Mouse (Mus musculus) midbrain, embryonic 10.5 days (tissue): ENCODE results near the gene St3gal3. TPM values are rescaled to one million over a fixed set of nuclear protein-coding genes. Genes with fewer than 3 reads are reported as not detected.

ENCODE experiments used
- DNase-seq: peaks from one replicate; pipeline ENCODE4 v3.0.0-alpha.2; 2017; ENCODE audit warnings: low spot score
- H3K27ac ChIP-seq: fragments of 300-500 bp; sonication (generic); replicated peaks from 2 replicates; pipeline ENCODE4 v1.5.1; 2016; ENCODE audit warnings: mild to moderate bottlenecking
- H3K27me3 ChIP-seq: fragments of 300-500 bp; sonication (generic); 2 replicates; pipeline ENCODE4 v1.6.1; 2016; ENCODE audit warnings: low read depth, mild to moderate bottlenecking; ENCODE audit not compliant: poor library complexity, severe bottlenecking
- H3K36me3 ChIP-seq: fragments of 300-500 bp; sonication (generic); 2 replicates; pipeline ENCODE4 v1.6.1; 2016; ENCODE audit warnings: mild to moderate bottlenecking, moderate library complexity
- H3K4me1 ChIP-seq: fragments of 300-500 bp; sonication (generic); 2 replicates; pipeline ENCODE4 v1.6.1; 2016
- H3K4me3 ChIP-seq: fragments of 300-500 bp; sonication (generic); 2 replicates; pipeline ENCODE4 v1.5.1; 2016; ENCODE audit warnings: mild to moderate bottlenecking, moderate library complexity
- H3K9me3 ChIP-seq: fragments of 300-500 bp; sonication (generic); replicated peaks from 2 replicates; pipeline ENCODE4 v1.6.1; 2016; ENCODE audit warnings: mild to moderate bottlenecking
- WGBS: fragments of 180-500 bp; shearing (Covaris S2); methylation state at CpG from one replicate; pipeline ENCODE4 v1.1.7; 2016; 5-methylcytosine and 5-hydroxymethylcytosine counted together
- polyA plus RNA-seq: library from polyadenylated mRNA; unstranded; fragments of >200 nt; fragmentation: Nextera tagmentation; extraction: Ambion mirVana; gene quantifications from 2 replicates; pipeline ENCODE4 v1.2.1, GENCODE M21; 2016

The St3gal3 gene
- polyA plus RNA-seq, 1 experiment from 2014 or later: 7.3 TPM

DNA sequence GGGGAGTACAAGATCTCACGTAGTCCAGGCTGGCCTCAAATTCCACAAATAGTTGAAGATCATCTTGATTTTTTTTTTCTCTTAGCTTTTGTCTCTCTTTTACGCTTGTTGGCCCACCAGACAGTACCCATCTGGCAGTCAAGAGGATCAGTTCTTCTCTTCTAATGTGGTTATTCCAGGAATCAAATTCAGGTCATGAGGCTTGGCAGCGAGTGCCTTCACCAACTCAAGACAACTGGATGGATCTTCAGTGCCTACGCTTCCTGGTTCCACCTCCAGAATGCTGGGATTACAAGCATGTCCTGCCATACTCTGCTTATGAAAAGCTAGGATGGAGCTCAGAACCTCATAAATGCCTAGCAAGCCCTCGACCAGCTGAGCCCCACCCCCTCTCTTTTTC is 3.4 kb downstream of the St3gal3 start:
- Histone ChIP-seq H3K4me3 (no peak overlapping the region), H3K9me3 (no peaks in the 10 kb centered on the region), H3K27me3 (no peaks in the 10 kb centered on the region), H3K27ac (no peak overlapping the region), H3K36me3 (peaks cover 6% of the 10 kb centered on the region), H3K4me1 (peaks cover 22% of the 10 kb centered on the region)
- DNase-seq: no peak
- WGBS: 92% methylated on average over 5 of the region's 5 CpGs

DNA sequence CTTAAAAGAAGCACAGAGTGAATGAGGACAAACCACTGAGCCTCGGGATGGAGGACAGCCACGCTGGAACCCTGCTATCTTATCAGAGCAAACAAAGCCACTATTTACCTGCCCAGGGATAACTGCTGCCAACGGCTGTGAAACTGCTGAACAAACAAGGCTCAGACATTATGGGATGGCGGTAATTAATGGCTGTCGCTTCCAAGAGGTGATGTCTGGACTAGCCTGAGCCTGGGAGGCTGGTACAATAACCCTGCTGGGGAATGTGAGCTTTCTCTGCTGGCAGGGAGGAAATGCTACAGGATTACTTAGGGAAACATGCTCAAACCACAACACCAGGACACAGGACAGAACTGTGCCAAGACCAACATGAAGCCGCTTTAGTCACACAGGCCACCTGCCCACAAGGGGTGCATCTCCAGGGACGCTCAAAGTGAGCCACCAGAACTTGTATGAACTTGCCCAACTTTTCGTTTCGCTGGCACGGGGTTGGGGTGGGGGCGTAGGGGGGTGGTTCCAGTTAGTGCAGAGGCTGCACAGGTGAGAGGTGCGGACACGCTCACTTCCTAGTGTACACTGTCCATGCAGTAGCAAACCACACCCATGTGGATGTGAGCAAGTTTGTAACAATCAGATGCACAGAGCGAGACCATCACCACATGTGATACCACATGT is 11.5 kb downstream of the St3gal3 start:
- no peaks in the 10 kb centered on the region for H3K27me3 ChIP-seq
- no peaks in the 10 kb centered on the region for H3K9me3 ChIP-seq
- no peak overlapping the region for H3K27ac ChIP-seq
- WGBS: 90% methylated on average over 14 of the region's 14 CpGs
- H3K36me3 ChIP-seq: peaks cover 5% of the 10 kb centered on the region; the same call in 1 of the 2 replicates
- no peak overlapping the region for H3K4me3 ChIP-seq
- DNase-seq: no peak
- H3K4me1 ChIP-seq: no peaks in the 10 kb centered on the region

DNA sequence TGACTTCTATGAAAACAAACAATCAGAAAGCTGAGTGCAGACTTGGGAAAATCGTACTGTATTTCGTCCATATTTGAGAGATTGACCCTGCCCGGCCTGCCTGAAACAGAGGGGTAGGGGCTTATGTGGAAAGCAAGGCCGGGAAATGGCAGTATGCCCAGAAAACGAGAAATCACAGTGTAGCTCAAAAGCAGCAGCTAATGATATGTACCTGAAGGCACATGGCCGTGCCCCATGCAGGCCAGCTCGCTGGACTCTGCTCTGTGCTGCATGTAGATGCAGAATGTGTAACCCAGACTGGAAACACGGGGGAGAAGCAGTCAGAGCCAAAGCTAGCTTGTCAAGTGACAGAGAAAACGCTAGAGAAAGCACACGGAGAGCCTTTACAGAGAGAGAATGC is 12.6 kb downstream of the St3gal3 start:
- 90% methylated on average over 10 of the region's 10 CpGs for WGBS
- Histone ChIP-seq H3K4me1 (no peaks in the 10 kb centered on the region), H3K36me3 (peaks cover 13% of the 10 kb centered on the region; the same call in 1 of the 2 replicates), H3K4me3 (no peak overlapping the region), H3K27me3 (no peaks in the 10 kb centered on the region), H3K9me3 (no peaks in the 10 kb centered on the region), H3K27ac (no peak overlapping the region)
- no peak for DNase-seq

DNA sequence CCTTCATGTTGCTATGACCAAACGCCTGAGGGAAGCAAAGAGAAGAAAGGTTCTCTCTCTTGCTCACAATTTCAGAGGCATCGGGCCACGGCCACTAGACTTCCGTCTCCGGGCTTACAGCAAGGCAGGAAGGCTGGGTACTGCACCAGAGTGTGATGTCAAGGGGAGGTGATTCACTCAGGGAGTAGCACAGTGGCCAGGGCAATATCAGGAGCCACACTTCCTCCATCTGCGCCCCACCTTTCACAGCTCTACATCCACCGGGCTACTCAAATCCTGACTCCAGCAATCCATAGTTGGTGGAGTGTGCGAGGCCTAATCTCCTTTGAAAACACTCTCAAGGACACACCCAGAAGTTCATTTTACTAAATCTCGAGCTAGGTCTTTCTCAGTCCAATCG is 17.1 kb downstream of the St3gal3 start:
- WGBS: 95% methylated on average over 10 of the region's 10 CpGs
- Histone ChIP-seq H3K9me3 (no peaks in the 10 kb centered on the region), H3K36me3 (peaks cover 18% of the 10 kb centered on the region; the same call in 1 of the 2 replicates), H3K4me1 (no peaks in the 10 kb centered on the region), H3K4me3 (no peak overlapping the region), H3K27me3 (no peaks in the 10 kb centered on the region), H3K27ac (no peak overlapping the region)
- no peak for DNase-seq

DNA sequence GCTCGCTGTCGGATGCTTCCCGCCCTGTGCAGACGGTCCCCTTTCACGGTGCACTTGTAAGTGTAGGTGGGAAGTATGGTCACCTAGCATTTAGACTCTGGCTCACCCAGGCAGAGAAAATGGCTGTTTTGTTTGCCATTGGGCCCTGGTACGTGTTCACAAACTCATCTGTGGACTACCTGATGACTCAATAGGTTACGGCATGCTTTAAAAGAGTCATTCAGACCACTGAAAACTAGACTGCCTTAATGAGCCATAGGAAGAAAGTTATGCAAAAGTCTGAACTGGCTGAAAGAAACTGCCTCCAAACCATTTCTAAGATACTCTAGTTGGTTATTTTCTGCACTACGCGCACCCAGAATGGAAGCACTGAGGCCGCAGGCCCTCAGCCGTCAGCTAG is 18.6 kb downstream of the St3gal3 start:
- WGBS: 93% methylated on average over 11 of the region's 11 CpGs
- H3K36me3 ChIP-seq: peaks cover 26% of the 10 kb centered on the region; the same call in 1 of the 2 replicates
- H3K27me3 ChIP-seq: no peaks in the 10 kb centered on the region
- H3K9me3 ChIP-seq: no peaks in the 10 kb centered on the region
- H3K4me3 ChIP-seq: no peak overlapping the region
- H3K27ac ChIP-seq: no peak overlapping the region
- DNase-seq: no peak
- no peaks in the 10 kb centered on the region for H3K4me1 ChIP-seq

DNA sequence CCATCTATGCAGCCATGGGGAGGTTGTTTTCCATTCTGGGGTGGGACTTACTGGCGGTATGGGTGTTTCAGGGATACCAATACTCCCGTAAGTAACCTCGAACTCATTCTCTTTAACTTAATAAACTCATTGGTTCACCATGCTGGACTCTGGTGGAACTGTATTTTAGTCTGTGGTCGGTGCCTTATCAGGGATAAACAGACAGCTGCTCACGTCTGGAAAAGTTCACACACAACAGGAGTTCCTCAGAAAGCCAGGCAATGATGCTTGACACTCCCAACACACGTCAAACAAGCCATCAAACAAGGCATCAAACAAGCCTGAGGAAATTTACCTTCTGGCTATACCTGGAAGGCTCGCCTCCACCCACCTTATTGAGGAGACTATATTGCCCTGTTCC is 19.6 kb downstream of the St3gal3 start:
- 94% methylated on average over 7 of the region's 7 CpGs for WGBS
- Histone ChIP-seq H3K9me3 (no peaks in the 10 kb centered on the region), H3K27me3 (no peaks in the 10 kb centered on the region), H3K36me3 (peaks cover 28% of the 10 kb centered on the region; the same call in 1 of the 2 replicates), H3K4me1 (no peaks in the 10 kb centered on the region), H3K27ac (no peak overlapping the region), H3K4me3 (no peak overlapping the region)
- no peak for DNase-seq

DNA sequence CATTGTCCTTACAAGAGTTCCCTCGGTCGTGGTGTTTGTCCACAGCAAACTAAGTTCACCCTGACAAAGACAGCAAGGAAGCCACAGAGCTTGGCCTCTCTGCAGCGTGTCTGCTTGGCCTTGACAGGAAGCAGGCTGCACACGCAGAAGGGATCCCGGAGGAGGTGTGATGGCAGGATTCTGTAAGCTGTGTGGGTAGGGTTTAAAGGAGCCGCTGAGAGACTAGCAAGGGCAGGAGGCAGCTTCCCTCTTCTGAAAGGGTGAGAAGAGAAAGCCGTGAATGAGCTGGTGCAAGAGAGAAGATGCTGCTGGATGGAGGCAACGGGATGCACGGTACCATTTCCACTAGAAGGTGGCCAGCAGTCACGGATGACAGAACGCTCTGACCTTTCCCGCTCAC is 22.1 kb downstream of the St3gal3 start:
- no peak overlapping the region for H3K27ac ChIP-seq
- no peak overlapping the region for H3K4me3 ChIP-seq
- peaks cover 25% of the 10 kb centered on the region for H3K36me3 ChIP-seq
- H3K27me3 ChIP-seq: no peaks in the 10 kb centered on the region
- WGBS: 88% methylated on average over 12 of the region's 12 CpGs
- DNase-seq: no peak
- peaks cover 6% of the 10 kb centered on the region for H3K4me1 ChIP-seq
- no peaks in the 10 kb centered on the region for H3K9me3 ChIP-seq

DNA sequence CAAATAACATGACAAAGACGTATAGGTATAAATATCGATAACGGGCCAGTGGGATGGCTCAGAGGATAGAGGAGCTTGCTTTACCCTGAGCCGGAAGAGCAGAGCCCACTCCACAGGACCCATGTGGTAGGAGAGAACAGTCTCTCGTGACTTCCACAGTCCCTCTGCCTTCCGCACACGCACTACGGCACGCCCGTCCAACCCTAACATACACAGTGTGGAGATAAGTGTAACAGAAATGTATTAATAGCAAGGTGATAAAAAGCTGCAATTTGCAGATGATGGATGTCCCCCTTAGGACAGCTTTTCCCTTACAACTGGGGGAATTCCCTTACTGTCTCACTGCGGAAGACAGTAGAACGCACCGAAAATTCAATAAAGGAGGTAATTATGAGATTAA is 25.1 kb downstream of the St3gal3 start:
- H3K4me3 ChIP-seq: no peak overlapping the region
- DNase-seq: no peak
- H3K9me3 ChIP-seq: no peaks in the 10 kb centered on the region
- peaks cover 6% of the 10 kb centered on the region for H3K4me1 ChIP-seq
- H3K27ac ChIP-seq: no peak overlapping the region
- peaks cover 33% of the 10 kb centered on the region for H3K36me3 ChIP-seq
- 93% methylated on average over 13 of the region's 13 CpGs for WGBS
- H3K27me3 ChIP-seq: no peaks in the 10 kb centered on the region

DNA sequence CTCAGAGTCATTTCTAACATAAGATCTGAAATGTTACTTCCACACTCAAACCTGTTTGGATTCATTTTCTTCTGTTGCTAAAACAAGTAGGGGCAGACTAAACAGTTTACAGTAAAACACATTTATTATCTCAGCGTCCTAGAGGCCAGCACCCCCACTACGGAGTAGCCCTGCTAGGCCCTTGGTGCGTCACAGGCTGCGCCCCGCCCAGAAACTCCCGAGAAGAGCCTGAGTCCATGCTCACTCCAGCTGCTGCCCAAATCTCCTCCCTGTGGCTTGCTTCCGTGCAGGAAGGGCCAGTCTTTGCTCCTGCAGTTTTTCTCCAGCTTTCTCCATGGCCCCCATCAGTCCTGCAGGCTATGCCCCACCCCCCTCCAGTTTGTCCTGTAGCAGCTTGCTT is 25.9 kb downstream of the St3gal3 start:
- H3K4me3 ChIP-seq: no peak overlapping the region
- peaks cover 33% of the 10 kb centered on the region for H3K36me3 ChIP-seq
- peaks cover 6% of the 10 kb centered on the region for H3K4me1 ChIP-seq
- no peak for DNase-seq
- no peaks in the 10 kb centered on the region for H3K27me3 ChIP-seq
- H3K27ac ChIP-seq: no peak overlapping the region
- 81% methylated on average over 7 of the region's 7 CpGs for WGBS
- H3K9me3 ChIP-seq: no peaks in the 10 kb centered on the region

DNA sequence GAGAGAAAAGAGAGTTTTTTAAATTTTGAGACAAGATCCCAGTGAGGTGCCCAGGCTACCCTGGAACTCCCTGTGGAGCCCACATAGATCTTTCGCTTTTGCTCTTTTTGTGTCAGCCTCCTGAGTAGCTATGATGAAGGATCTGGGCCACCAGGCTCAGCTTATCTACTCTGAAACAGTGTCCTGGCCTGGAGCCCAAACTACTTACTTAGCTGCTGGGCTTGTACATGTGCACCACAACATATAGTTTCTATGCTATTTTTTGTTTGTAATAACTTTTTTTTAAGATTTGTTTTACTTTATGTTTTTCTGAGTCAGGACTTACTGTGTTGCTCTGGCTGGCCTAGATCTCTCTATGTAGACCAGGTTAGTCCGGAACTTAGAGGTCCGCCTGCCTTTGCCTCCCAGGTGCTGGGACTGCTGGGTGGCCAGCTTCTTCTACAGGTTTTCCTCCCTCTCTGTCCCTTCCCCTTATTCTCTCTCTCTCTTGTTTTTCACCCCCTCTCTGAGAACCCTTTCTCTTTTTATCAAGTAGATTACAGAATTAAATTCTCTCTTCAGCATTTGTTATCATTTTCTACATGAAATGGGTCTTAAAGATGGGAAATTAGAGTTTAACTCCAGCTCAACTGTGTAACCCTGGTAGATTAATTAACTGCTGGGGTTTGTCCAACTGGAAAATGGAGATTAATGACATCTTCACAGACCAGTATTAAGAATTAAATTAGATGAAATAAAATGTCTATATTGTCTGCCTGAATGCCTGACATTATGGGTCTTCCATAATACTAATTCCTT is 29.3 kb downstream of the St3gal3 start:
- H3K27me3 ChIP-seq: no peaks in the 10 kb centered on the region
- no peak overlapping the region for H3K4me3 ChIP-seq
- whole genome bisulfite sequencing: 98% methylated on average over 3 of the region's 3 CpGs
- H3K9me3 ChIP-seq: no peaks in the 10 kb centered on the region
- H3K4me1 ChIP-seq: peaks cover 6% of the 10 kb centered on the region
- H3K27ac ChIP-seq: no peak overlapping the region
- peaks cover 22% of the 10 kb centered on the region for H3K36me3 ChIP-seq
- DNase-seq: no peak

DNA sequence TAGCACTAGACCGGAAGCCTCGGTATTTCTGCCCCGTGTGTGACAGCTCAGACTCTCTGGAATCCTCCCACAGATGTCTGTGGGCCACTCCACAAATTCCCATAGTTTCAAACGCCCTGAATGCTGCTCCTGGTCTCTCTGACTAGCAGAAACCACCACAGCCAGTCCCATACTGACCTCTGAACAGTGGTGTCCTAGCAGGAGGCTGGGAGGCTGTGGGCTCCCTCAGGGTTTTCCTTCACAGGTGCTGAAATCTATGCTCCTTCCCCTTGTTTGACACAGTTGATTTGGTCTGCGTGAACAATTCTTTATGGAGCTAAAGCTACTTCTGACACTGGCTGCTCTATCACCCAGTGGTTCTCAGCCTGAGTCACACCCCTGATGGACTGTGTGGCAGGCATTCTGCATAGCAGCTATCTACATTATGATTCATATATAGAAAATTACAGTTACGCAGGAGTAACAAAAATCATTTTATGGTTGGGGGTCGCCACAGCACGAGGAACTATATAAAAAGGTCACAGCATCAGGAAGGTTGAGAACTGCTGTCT is 31.4 kb downstream of the St3gal3 start:
- Histone ChIP-seq H3K4me1 (no peaks in the 10 kb centered on the region), H3K27me3 (no peaks in the 10 kb centered on the region), H3K27ac (no peak overlapping the region), H3K4me3 (no peak overlapping the region), H3K36me3 (peaks cover 27% of the 10 kb centered on the region), H3K9me3 (no peaks in the 10 kb centered on the region)
- no peak for DNase-seq
- 89% methylated on average over 8 of the region's 8 CpGs for WGBS

DNA sequence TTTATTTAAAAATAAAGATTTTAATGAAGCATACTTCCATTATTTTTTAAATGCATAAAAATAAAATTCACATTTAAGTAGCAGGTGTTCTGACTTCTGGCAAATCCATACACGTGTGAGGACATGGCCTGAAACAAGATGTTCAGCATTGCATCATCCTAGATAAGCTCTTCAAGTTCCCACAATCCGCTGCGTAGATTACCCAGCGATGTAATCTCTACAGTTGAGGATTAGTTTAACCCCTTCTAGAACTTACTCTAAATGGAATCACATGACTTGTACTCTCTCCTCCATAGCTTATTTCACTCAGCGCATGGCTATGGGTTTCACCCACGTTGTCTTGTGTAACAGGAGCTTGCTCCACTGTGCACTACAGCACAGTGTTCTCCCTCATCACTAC is 33.2 kb downstream of the St3gal3 start:
- Histone ChIP-seq H3K4me1 (no peaks in the 10 kb centered on the region), H3K27ac (no peak overlapping the region), H3K9me3 (no peaks in the 10 kb centered on the region), H3K27me3 (no peaks in the 10 kb centered on the region), H3K36me3 (peaks cover 10% of the 10 kb centered on the region), H3K4me3 (no peak overlapping the region)
- WGBS: 94% methylated on average over 6 of the region's 6 CpGs
- DNase-seq: no peak
